Mouse (Mus musculus) yolk sac, embryonic 10.5 days (tissue): ENCODE data around the gene Tmem178b.

ENCODE experiments used
- DNase-seq: peaks from one replicate; pipeline ENCODE4 v3.0.0-alpha.2; 2017; ENCODE audit warnings: low spot score

Gene Tmem178b

DNA sequence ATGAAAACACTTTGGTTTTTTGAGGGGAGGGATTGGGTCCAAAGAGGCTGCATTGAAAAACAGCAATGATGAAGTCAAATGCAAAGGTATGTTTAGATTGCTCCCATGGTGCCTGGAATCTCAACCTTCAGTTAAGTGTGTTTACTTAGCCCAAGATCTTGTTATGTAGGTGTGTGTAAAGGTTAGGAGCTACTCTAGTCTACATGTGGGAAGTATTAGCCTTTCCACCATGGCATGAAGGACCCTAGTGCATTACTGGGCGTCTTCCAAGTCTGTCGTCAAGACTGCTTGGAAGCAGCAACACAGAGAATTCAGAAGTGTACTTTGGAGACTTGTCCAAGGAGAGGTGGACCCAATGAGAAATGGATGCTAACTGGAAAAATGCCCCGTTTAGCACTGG is 205.3 kb downstream of the Tmem178b start:
- DNase-seq, result no peak

DNA sequence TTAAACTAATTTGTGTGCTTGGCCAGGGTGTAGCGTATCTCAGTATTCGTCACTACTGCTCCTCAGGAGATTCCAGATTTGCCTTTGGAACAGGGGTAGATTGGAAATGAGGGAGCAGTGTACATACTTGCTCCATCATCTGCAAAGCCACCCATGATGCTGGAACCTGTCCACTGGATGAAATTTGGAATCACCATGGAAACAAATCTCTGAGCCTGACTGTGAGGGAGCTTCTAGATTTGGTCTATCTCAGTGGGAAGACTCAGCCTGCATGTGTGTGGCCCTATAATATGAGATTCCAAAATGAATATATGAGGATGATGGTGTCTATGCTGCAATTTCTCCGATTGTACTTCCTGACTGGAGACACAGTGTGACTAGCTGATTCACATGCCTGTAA is 210.7 kb downstream of the Tmem178b start:
- DNase-seq, result no peak

GRCm38 (mm10) chr6:40091250-40091651 is 218.2 kb downstream of the Tmem178b start:
- no peak for DNase-seq

- DNase-seq, result no peak
These were observed 225.4 kb downstream of the Tmem178b start for GRCm38 (mm10) chr6:40098498-40098897.

- DNase-seq, result no peak
These were observed 228.7 kb downstream of the Tmem178b start for GRCm38 (mm10) chr6:40101785-40102184.

- no peak for DNase-seq
These were observed 229.8 kb downstream of the Tmem178b start for GRCm38 (mm10) chr6:40102863-40103262.

- no peak for DNase-seq
These were observed 237.0 kb downstream of the Tmem178b start for GRCm38 (mm10) chr6:40110029-40110428.

- no peak for DNase-seq
These were observed 237.7 kb downstream of the Tmem178b start for GRCm38 (mm10) chr6:40110729-40111128.

GRCm38 (mm10) chr6:40112488-40112887 is 239.4 kb downstream of the Tmem178b start:
- no peak for DNase-seq

GRCm38 (mm10) chr6:40116225-40116624 is 243.2 kb downstream of the Tmem178b start:
- no peak for DNase-seq

GRCm38 (mm10) chr6:40120176-40120575 is 247.1 kb downstream of the Tmem178b start:
- no peak for DNase-seq

- DNase-seq, result no peak
These were observed 248.4 kb downstream of the Tmem178b start for GRCm38 (mm10) chr6:40121494-40121893.

DNA sequence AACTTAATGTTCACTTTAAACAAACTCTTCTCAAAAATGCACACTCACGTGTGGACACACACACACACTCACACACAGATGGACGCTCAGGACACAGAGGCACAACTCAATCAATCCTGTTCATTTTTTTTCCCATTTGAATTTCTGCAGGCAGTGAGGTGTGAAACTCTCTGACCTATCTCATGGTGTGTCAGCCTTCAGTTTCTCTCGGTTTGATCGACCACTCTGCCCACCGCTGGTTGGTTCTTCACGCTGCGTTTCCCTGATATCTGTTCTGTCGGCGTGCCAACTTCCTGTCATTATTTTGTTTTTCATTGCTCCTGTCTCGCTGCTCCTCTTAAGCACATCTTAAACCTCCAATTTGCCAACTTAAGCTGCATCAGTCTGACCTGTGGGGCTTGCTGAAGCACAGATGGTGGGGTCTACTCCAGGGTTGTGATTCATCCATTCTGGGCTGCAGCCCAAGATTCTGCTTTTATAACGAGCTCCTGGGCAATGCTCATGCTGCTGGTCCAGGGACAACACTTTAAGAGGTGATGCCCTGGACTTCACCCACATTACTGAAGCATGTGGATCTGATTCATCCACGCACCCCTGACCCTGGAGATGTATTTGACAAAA is 250.1 kb downstream of the Tmem178b start:
- no peak for DNase-seq

GRCm38 (mm10) chr6:40123960-40124359 is 250.9 kb downstream of the Tmem178b start:
- no peak for DNase-seq

DNA sequence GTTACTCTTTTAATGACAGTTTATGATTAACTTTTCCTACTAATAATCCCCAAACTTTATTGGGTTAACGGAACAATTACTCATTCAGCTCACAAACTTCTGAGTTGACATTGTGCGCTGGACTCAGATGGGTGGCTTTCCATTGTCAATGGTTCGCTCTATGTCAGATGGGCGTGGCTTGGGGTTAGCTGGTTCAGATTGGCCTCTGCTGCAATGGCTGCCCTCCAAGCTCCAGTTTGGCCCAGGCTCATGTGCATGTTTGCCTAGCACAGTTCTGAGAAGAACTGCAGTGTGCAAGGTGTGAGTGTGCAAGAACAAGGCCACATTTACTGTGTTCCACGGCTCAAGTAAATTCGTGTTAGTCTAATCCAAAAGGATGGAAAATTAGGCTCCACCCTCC is 255.6 kb downstream of the Tmem178b start:
- no peak for DNase-seq

- DNase-seq, result no peak
These were observed 258.9 kb downstream of the Tmem178b start for GRCm38 (mm10) chr6:40131936-40132335.

DNA sequence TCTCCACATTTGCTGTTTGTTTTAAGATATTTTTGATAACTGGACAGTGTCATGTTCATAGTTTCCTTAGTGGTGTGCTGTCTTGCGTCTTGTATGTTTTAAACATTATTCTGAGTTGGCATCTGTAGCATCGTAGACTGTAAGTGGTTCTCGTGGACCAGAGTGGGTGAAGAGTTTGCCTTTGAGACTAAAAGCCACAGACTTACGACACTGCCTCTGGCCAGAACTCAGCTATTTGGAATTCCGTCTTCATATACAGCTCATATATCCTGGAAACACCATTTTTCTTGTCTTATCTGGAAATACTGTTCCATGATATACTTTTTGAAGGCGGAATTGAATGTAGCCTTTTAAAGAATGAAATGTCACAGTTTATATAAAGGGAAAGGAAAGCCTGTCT is 260.4 kb downstream of the Tmem178b start:
- DNase-seq, result no peak

- DNase-seq, result no peak
These were observed 262.6 kb downstream of the Tmem178b start for GRCm38 (mm10) chr6:40135716-40136115.

- no peak for DNase-seq
These were observed 264.3 kb downstream of the Tmem178b start for GRCm38 (mm10) chr6:40137346-40137745.

- DNase-seq, result no peak
These were observed 264.9 kb downstream of the Tmem178b start for GRCm38 (mm10) chr6:40137831-40138520.

- no peak for DNase-seq
These were observed 269.5 kb downstream of the Tmem178b start for GRCm38 (mm10) chr6:40142582-40142981.

GRCm38 (mm10) chr6:40144371-40144770 is 271.3 kb downstream of the Tmem178b start:
- no peak for DNase-seq

DNA sequence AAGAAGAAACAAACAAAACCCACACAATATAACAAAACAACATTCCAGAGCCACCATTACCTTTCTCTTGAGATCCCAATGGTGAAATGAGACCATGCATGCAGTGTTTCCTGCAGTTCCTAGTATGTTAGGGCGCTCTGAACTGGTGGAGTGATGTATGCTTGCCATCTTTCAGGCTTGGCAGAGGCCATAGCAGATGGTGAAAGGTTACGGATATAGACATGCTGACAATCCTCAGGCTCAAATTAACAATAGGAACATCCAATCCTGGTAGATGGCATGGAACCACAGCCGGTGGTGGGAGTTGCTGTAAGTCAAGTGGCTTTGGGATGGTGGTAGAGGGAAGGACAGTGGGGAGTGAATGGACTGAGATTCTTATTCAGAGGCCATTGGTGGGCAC is 272.5 kb downstream of the Tmem178b start:
- DNase-seq, result no peak

- no peak for DNase-seq
These were observed 279.2 kb downstream of the Tmem178b start for GRCm38 (mm10) chr6:40152241-40152640.
